Mouse (Mus musculus): ENCODE results near the gene Copz2. TPM values are rescaled to one million over a fixed set of nuclear protein-coding genes. Genes with fewer than 3 reads are reported as not detected.

The Copz2 gene
- polyA plus RNA-seq, 1 experiment from 2014 or later, result 13.8 TPM

DNA sequence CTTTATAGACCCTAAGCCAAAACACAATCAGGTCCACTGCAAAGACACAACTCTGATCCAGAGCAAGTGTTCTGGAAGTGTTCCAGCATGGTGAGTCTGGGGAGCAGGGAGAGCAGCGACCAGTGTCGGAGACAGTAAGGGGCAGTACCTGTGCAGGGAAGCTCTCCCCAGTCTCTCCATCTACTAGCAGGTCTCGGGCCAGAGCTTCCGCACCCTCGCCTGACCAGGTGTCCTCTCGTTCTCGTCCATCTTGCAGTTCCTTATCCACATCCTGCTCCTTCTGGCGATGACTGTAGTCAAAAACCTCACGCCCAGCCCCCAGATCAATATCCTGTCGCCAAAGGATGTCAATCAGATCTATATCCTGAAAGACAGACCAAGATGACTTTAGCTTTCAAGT, 27.7 kb upstream of the Copz2 start:
- 91% methylated on average over 10 of the region's 10 CpGs for WGBS
- H3K9ac ChIP-seq, result no peak overlapping the region
- no peak overlapping the region for H3K4me3 ChIP-seq
- H3K4me1 ChIP-seq, result peaks cover 47% of the 10 kb centered on the region
- no peaks in the 10 kb centered on the region for H3K27me3 ChIP-seq
- peaks cover 73% of the 10 kb centered on the region for H3K36me3 ChIP-seq (ENCODE audit: poor library complexity, severe bottlenecking)
- no peaks in the 10 kb centered on the region for H3K9me3 ChIP-seq (replicated peaks)
- H3K27ac ChIP-seq, result no peak overlapping the region
- no peak overlapping the region for H3K4me2 ChIP-seq
- ATAC-seq, result no peak

DNA sequence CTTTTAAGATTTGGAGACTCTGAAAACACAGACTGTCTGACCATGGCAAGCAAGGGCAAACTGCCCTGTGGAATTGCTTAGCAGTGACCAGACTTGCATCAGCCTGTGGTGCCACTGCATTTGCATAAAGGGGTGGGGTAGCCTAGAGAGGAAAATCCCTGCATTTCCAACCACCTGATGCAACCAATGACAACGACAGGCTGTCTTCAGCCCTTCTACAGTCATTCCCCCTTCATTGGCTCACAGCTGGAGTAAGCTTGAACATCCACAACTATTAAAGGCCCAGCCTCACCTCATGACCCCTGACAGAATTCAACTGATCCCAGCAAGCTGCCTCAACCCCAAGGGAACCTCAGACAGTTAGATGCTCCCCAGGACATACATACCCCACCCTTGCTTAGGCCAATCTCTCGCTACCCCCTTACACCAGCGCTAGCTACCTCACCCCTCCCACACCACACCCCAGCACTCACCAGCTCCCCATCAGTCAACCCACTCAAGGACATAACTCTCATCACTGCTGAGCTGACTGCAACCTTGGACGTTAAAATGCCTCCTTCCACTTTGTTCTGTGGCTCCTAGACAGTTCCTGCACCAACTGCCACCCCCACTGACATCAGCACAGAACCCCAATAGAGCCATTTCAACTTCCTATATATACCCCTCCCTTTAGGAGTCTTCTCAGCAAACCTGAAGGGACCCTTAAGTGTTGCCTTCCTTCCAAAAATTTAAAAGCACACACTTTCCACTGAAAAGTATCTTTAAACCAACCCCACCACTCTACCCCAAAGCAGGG, 26.8 kb upstream of the Copz2 start:
- peak overlapping the region; percentile 99 for H3K4me2 ChIP-seq
- H3K4me3 ChIP-seq, result peak overlapping the region; percentile 52
- no peaks in the 10 kb centered on the region for H3K9me3 ChIP-seq (replicated peaks)
- H3K4me1 ChIP-seq, result peaks cover 56% of the 10 kb centered on the region
- no peak for ATAC-seq
- peak overlapping the region; percentile 76 for H3K9ac ChIP-seq
- H3K36me3 ChIP-seq (ENCODE audit: poor library complexity, severe bottlenecking), result peaks cover 73% of the 10 kb centered on the region
- H3K27me3 ChIP-seq, result no peaks in the 10 kb centered on the region
- no peak overlapping the region for H3K27ac ChIP-seq
- 39% methylated on average over 4 of the region's 4 CpGs for WGBS

- ATAC-seq, result no peak; the same call in 1 of the 2 replicates
- no peaks in the 10 kb centered on the region for H3K9me3 ChIP-seq (replicated peaks)
- H3K9ac ChIP-seq, result peak overlapping the region; percentile 76
These were observed 26.2 kb upstream of the Copz2 start for GRCm38 (mm10) chr11:96823471-96823837.

GRCm38 (mm10) chr11:96823880-96824782, 25.5 kb upstream of the Copz2 start:
- peak overlapping the region; percentile 52 for H3K4me3 ChIP-seq
- H3K9me3 ChIP-seq (replicated peaks), result no peaks in the 10 kb centered on the region
- peak overlapping the region; percentile 76 for H3K9ac ChIP-seq
- H3K27ac ChIP-seq, result peak overlapping the region; percentile 88
- under 1% methylated on average over 21 of the region's 26 CpGs for WGBS
- peak; percentile 92 for ATAC-seq
- no peaks in the 10 kb centered on the region for H3K27me3 ChIP-seq
- H3K4me1 ChIP-seq, result peaks cover 69% of the 10 kb centered on the region
- peak overlapping the region; percentile 99 for H3K4me2 ChIP-seq
- peaks cover 63% of the 10 kb centered on the region for H3K36me3 ChIP-seq (ENCODE audit: poor library complexity, severe bottlenecking)

More at GRCm38 (mm10) chr11:96823471-96823837, 26.2 kb upstream of the Copz2 start:
- Histone ChIP-seq H3K4me3 (peak overlapping the region; percentile 52), H3K36me3 (ENCODE audit: poor library complexity, severe bottlenecking) (peaks cover 70% of the 10 kb centered on the region), H3K27ac (peak overlapping the region; percentile 88), H3K4me2 (peak overlapping the region; percentile 99), H3K27me3 (no peaks in the 10 kb centered on the region), H3K4me1 (peaks cover 62% of the 10 kb centered on the region)
- 3% methylated on average over 12 of the region's 13 CpGs for WGBS

GRCm38 (mm10) chr11:96824783-96825495, 24.7 kb upstream of the Copz2 start:
- peak overlapping the region; percentile 99 for H3K4me2 ChIP-seq
- peak overlapping the region; percentile 76 for H3K9ac ChIP-seq
- H3K4me1 ChIP-seq, result peaks cover 69% of the 10 kb centered on the region
- peak overlapping the region; percentile 88 for H3K27ac ChIP-seq
- WGBS, result 32% methylated on average over 7 of the region's 7 CpGs
- ATAC-seq, result no peak
- H3K27me3 ChIP-seq, result no peaks in the 10 kb centered on the region
- peak overlapping the region; percentile 52; the same call in 1 of the 2 replicates for H3K4me3 ChIP-seq
- H3K9me3 ChIP-seq (replicated peaks), result no peaks in the 10 kb centered on the region
- peaks cover 55% of the 10 kb centered on the region for H3K36me3 ChIP-seq (ENCODE audit: poor library complexity, severe bottlenecking)

DNA sequence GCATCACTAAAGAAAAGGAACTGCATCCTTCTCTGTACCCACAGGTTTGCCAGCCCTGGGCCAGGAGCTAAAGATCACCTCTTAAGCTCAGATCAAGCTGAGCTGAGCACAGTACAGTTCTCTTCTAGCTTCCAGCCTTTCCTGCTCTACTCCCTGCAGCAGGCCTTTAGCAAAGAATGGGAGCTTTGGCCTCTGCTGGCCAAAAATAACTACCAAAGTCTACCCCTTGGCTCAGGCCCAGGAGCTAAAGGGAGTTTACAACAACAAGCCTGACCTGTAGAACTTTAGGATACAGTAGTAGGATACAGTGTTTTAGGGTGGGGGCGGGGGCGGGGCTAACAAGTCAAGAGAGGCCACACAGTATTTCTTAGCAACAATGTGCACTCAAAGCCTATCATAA, 23.2 kb upstream of the Copz2 start:
- Histone ChIP-seq H3K36me3 (ENCODE audit: poor library complexity, severe bottlenecking) (peaks cover 39% of the 10 kb centered on the region), H3K4me1 (peaks cover 73% of the 10 kb centered on the region), H3K27ac (no peak overlapping the region), H3K9me3 (replicated peaks) (no peaks in the 10 kb centered on the region), H3K27me3 (no peaks in the 10 kb centered on the region), H3K4me2 (peak overlapping the region; percentile 99), H3K9ac (peak overlapping the region; percentile 76), H3K4me3 (no peak overlapping the region)
- no peak for ATAC-seq
- WGBS, result 84% methylated on average over 2 of the region's 2 CpGs

GRCm38 (mm10) chr11:96827062-96827581, 22.5 kb upstream of the Copz2 start:
- Histone ChIP-seq H3K4me1 (peaks cover 73% of the 10 kb centered on the region), H3K36me3 (ENCODE audit: poor library complexity, severe bottlenecking) (peaks cover 33% of the 10 kb centered on the region), H3K4me3 (no peak overlapping the region), H3K27me3 (no peaks in the 10 kb centered on the region), H3K27ac (peak overlapping the region; percentile 25; the same call in 1 of the 2 replicates), H3K4me2 (peak overlapping the region; percentile 99), H3K9ac (peak overlapping the region; percentile 76; the same call in 1 of the 2 replicates), H3K9me3 (replicated peaks) (no peaks in the 10 kb centered on the region)
- 85% methylated on average over 12 of the region's 12 CpGs for WGBS
- no peak for ATAC-seq

- H3K4me2 ChIP-seq, result peak overlapping the region; percentile 22
- peaks cover 25% of the 10 kb centered on the region for H3K36me3 ChIP-seq (ENCODE audit: poor library complexity, severe bottlenecking)
- peaks cover 65% of the 10 kb centered on the region for H3K4me1 ChIP-seq
- H3K4me3 ChIP-seq, result no peak overlapping the region
- 85% methylated on average over 9 of the region's 9 CpGs for WGBS
- H3K9ac ChIP-seq, result peak overlapping the region; percentile 12; the same call in 1 of the 2 replicates
- no peaks in the 10 kb centered on the region for H3K9me3 ChIP-seq (replicated peaks)
- H3K27ac ChIP-seq, result no peak overlapping the region
- H3K27me3 ChIP-seq, result no peaks in the 10 kb centered on the region
- no peak for ATAC-seq
These were observed 21.8 kb upstream of the Copz2 start for GRCm38 (mm10) chr11:96827917-96828316.

- Histone ChIP-seq H3K4me3 (peak overlapping the region; percentile 88), H3K27me3 (peaks cover 2% of the 10 kb centered on the region; the same call in 1 of the 2 replicates), H3K4me2 (peak overlapping the region; percentile 86), H3K4me1 (peaks cover 56% of the 10 kb centered on the region), H3K36me3 (ENCODE audit: poor library complexity, severe bottlenecking) (peaks cover 24% of the 10 kb centered on the region), H3K9me3 (replicated peaks) (no peaks in the 10 kb centered on the region), H3K9ac (peak overlapping the region; percentile 92), H3K27ac (peak overlapping the region; percentile 93; the same call in 1 of the 2 replicates)
- WGBS, result 16% methylated on average over 10 of the region's 10 CpGs
- no peak for ATAC-seq
These were observed 20.8 kb upstream of the Copz2 start for GRCm38 (mm10) chr11:96828881-96829280.

DNA sequence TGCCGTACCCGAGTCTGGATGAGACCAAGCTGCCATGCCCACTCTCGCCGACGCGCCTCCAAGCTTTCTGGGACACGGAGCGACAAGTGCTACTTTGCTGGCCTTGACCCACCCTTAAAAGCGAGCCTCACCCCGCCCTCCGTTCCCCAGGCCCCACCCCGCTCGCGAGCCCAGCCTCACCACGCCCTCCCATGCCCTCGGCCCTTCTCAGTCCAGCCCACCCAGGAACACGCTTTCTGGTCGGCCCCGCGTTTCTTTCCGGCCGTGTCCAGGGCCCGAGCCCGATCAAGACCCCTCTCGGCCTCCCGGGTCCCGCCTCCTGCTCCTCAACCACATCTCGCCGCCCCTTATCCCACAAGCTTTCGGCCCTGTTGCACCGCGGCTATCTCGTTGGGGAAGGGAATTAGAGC, 20.3 kb upstream of the Copz2 start:
- H3K36me3 ChIP-seq (ENCODE audit: poor library complexity, severe bottlenecking), result peaks cover 24% of the 10 kb centered on the region
- H3K9me3 ChIP-seq (replicated peaks), result no peaks in the 10 kb centered on the region
- peak overlapping the region; percentile 93 for H3K27ac ChIP-seq
- ATAC-seq, result peak; percentile 28
- peaks cover 3% of the 10 kb centered on the region; the same call in 1 of the 2 replicates for H3K27me3 ChIP-seq
- peak overlapping the region; percentile 92 for H3K9ac ChIP-seq
- peak overlapping the region; percentile 86 for H3K4me2 ChIP-seq
- under 1% methylated on average over 33 of the region's 33 CpGs for WGBS
- H3K4me3 ChIP-seq, result peak overlapping the region; percentile 88
- H3K4me1 ChIP-seq, result peaks cover 52% of the 10 kb centered on the region

DNA sequence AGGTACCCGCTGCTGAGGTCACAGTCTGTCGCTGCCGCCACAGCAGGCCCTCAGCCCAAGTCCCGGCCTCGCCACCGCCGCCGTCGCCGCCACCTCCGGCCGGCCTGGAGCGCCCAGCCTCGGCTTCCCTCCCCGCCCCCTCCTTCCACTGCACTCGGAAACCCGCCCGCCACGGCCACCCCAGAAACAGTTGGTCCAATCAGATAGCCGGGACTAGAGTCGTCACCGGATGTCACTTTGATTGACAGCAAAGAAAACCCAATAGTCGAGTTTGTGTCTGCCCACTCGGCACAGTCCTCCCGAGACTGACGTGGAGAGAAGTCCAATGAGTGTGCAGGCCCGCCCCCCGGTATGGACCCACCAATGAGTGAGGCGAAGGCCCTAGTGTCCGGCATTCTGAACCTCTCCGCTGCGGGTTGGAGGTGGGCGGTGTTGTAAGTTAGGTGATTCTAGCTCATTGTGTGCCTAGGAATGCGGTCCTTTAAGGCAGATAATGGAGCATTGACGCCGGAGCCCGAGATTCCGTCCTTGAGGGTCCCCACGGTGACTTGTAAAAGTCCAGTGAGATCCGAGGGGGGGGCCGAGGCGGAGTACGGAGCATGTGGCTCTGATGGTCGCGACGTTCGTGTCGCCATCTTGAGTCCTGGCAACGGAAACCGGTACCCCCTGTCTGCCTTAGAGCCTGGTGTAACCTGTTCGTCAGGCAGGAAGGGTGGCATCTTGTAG, 19.7 kb upstream of the Copz2 start, which contains the start of gene Nfe2l1:
TSS of gene Nfe2l1 (minus strand) at position 156 of the 726 bp plus-strand sequence.
- WGBS, result under 1% methylated on average over 51 of the region's 51 CpGs
- Histone ChIP-seq H3K4me1 (peaks cover 46% of the 10 kb centered on the region), H3K4me3 (peak within 1 kb of the TSS; percentile 88), H3K27me3 (peaks cover 3% of the 10 kb centered on the region; the same call in 1 of the 2 replicates), H3K9me3 (replicated peaks) (no peaks in the 10 kb centered on the region), H3K9ac (peak within 1 kb of the TSS; percentile 92), H3K27ac (peak within 1 kb of the TSS; percentile 93), H3K36me3 (ENCODE audit: poor library complexity, severe bottlenecking) (peaks cover 24% of the 10 kb centered on the region), H3K4me2 (peak within 1 kb of the TSS; percentile 86)
- peak; percentile 99 for ATAC-seq
